Mouse (Mus musculus) liver, embryonic 12.5 days (tissue): ENCODE measurements around the gene Slitrk5. TPM values are rescaled to one million over a fixed set of nuclear protein-coding genes. Genes with fewer than 3 reads are reported as not detected.
"Not testable (repeated sequence)": the region's sequence is repeated elsewhere in the genome, so short reads cannot be mapped to it uniquely, and the experiment has no call there.

Experiments used
- ATAC-seq: fragments of 200-750 bp; cut with Nextera tagmentation; 2 replicates; pipeline ENCODE4 v1.8.0; 2017; ENCODE audit warnings: moderate number of reproducible peaks, mild to moderate bottlenecking, moderate library complexity
- H3K27ac ChIP-seq: fragments of 300-500 bp; sonication (generic); 2 replicates; pipeline ENCODE4 v1.5.1; 2016; ENCODE audit warnings: mild to moderate bottlenecking
- H3K27me3 ChIP-seq: fragments of 300-500 bp; sonication (generic); replicated peaks from 2 replicates; pipeline ENCODE4 v1.6.1; 2016; ENCODE audit warnings: mild to moderate bottlenecking, moderate library complexity
- H3K36me3 ChIP-seq: fragments of 300-500 bp; sonication (generic); 2 replicates; pipeline ENCODE4 v1.6.1; 2016; ENCODE audit warnings: mild to moderate bottlenecking, moderate library complexity
- H3K4me1 ChIP-seq: fragments of 300-500 bp; sonication (generic); 2 replicates; pipeline ENCODE4 v1.6.1; 2016
- H3K4me2 ChIP-seq: fragments of 300-500 bp; sonication (generic); 2 replicates; pipeline ENCODE4 v1.6.1; 2016; ENCODE audit warnings: mild to moderate bottlenecking, moderate library complexity
- H3K4me3 ChIP-seq: fragments of 300-500 bp; sonication (generic); 2 replicates; pipeline ENCODE4 v1.5.1; 2016; ENCODE audit warnings: mild to moderate bottlenecking, moderate library complexity
- H3K9ac ChIP-seq: fragments of 300-500 bp; sonication (generic); 2 replicates; pipeline ENCODE4 v1.6.1; 2016; ENCODE audit warnings: mild to moderate bottlenecking, moderate library complexity
- H3K9me3 ChIP-seq: fragments of 300-500 bp; sonication (generic); replicated peaks from 2 replicates; pipeline ENCODE4 v1.6.1; 2016; ENCODE audit warnings: mild to moderate bottlenecking, moderate library complexity
- WGBS: fragments of 180-500 bp; shearing (Covaris S2); methylation state at CpG from one replicate; pipeline ENCODE4 v1.1.7; 2016; ENCODE audit not compliant: insufficient replicate concordance; 5-methylcytosine and 5-hydroxymethylcytosine counted together
- polyA plus RNA-seq: library from polyadenylated mRNA; unstranded; fragments of >200 nt; fragmentation: Nextera tagmentation; extraction: Ambion mirVana; gene quantifications from 2 replicates; pipeline ENCODE4 v1.2.1, GENCODE M21; 2016

Gene Slitrk5
- polyA plus RNA-seq = 0.07 and 0.10 TPM in 2 replicates

DNA sequence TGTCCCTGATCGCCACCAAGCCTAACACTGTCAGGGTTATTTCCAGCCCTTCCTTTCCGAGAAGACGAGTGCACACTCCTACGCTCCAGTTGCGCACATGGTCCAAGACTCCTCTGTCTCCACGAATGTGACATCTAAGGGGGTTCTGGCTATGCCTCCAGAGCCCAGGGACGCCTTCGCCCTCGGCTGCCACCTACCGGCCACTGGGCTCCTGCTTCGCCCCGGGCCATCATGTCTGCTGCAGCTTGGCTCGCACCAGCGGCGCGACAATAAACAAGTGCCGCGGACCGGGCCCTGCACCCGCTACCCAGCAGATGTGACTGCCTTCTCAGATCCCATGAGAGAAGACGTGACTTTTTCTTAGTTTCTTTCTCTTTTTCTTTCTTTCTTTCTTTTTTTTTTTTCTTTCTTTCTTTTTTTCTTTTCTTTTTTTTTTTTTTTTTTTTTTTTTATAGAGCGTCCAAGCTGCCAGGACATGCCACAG, at the start of gene Slitrk5:
TSS of gene Slitrk5 (plus strand) at position 434 of the 484 bp plus-strand sequence.
- Histone ChIP-seq H3K9ac (no peak within 1 kb of the TSS), H3K4me2 (peak within 1 kb of the TSS; percentile 74), H3K27me3 (peaks cover 56% of the 10 kb centered on the region), H3K27ac (no peak within 1 kb of the TSS), H3K4me1 (0 out of 2 replicates have a peak, but pooled peaks cover 5% of the 10 kb centered on the region), H3K36me3 (no peaks in the 10 kb centered on the region), H3K9me3 (no peaks in the 10 kb centered on the region), H3K4me3 (peak within 1 kb of the TSS; percentile 50)
- WGBS = under 1% methylated on average over 22 of the region's 22 CpGs
- ATAC-seq = peak; percentile 75

DNA sequence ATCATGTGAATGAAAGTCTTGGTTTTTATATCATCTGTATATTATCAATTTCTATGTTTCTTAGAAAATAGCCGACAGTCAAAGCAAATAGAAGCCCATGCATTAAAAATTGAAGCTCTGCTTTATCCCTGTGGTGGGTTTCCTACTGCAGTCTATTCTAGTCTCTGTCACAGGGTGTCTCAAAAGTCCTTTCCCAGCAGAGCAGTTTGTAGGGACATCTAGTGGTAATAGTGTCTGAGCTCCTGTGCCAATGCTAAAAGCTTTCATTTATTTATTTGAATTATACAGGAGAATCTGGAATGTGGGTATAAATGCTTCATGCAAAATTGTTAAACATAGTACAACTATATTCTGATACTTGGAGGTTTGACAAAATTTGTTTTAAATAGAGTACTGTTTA, 2.0 kb upstream of the Slitrk5 start:
- no peaks in the 10 kb centered on the region for H3K9me3 ChIP-seq
- H3K27ac ChIP-seq = no peak overlapping the region
- peaks cover 40% of the 10 kb centered on the region for H3K27me3 ChIP-seq
- ATAC-seq = no peak
- 0 out of 2 replicates have a peak, but pooled peaks cover 5% of the 10 kb centered on the region for H3K4me1 ChIP-seq
- no peak overlapping the region for H3K4me3 ChIP-seq
- H3K36me3 ChIP-seq = no peaks in the 10 kb centered on the region
- no peak overlapping the region for H3K9ac ChIP-seq
- H3K4me2 ChIP-seq = no peak overlapping the region
- 27% methylated on average over 1 of the region's 1 CpGs for WGBS

DNA sequence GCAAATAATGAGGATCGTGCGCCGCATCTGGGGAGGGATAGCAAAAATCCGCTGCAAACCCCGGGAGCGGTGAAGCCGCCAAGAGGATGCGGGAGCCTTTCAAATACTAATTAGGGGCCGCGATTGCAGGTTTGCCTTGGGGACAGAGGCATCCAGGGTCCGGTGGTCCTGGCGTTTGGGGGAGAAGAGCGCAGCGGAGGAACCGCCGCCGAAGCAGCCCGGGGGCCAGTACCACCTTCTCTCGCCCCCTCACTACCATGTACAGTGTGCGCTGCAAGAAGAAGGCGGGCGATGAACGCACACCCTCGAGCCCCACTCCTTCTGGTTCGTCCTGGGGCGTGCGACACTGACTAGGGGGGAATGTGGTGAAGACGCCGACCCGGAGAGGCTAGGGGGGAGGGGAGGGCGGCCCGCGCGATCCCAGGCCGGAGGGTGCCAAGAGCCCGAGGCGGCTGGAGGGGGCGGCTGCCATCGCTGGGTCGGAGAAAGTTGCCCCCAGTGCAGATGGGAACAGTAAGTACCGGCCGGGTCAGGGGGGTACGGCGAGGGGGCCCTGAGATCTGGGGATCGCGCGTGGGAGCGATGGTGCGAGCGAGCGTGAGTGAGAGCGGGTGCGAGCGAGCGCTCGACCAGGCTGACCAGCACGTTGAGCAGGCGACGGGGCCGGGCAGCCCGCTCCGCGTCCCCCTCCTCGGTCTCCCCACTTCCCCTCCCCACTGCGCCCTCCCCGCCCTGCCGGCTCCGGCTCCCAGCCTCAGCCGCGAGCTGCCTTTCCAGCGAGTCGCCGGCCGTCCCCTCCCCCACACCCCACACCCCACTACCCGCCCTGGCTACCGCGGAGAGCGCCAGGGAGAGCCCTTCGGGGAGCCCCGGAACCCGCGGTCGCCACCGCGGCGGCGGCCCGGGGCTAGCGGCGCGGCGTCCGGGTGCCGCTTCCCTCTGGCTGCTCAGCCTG, 591 bp downstream of the Slitrk5 start:
- no peak overlapping the region for H3K9ac ChIP-seq

DNA sequence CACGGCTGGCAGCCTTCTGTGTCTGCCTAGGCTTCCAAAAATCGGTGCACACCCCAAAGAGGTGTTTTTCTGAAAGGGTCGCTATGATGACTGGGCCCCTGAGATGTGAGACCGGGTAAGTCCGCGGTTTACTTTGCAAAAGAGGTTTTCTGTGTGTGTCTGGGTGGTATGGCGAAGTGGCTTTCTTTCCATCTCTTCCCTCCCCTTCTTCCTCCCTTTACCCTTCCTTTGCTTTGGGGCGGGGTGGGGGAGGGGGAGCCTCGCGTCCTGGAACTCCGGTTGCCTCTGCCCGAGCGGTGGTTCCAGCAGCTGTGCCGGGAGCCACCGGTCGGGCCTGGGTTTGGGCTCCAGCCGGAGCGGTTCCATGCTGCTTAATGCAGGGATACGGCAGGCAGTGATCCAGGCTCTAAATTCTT, 1.3 kb downstream of the Slitrk5 start:
- Histone ChIP-seq H3K4me2 (peak overlapping the region; percentile 74), H3K36me3 (no peaks in the 10 kb centered on the region), H3K9me3 (no peaks in the 10 kb centered on the region), H3K9ac (no peak overlapping the region), H3K4me1 (peaks cover 9% of the 10 kb centered on the region; the same call in 1 of the 2 replicates), H3K4me3 (peak overlapping the region; percentile 50), H3K27ac (no peak overlapping the region), H3K27me3 (peaks cover 71% of the 10 kb centered on the region)
- ATAC-seq = peak; percentile 25
- WGBS = under 1% methylated on average over 19 of the region's 19 CpGs

More for the DNA sequence above, 591 bp downstream of the Slitrk5 start:
- Histone ChIP-seq H3K9me3 (no peaks in the 10 kb centered on the region), H3K36me3 (no peaks in the 10 kb centered on the region), H3K4me2 (peak overlapping the region; percentile 74), H3K27ac (no peak overlapping the region), H3K27me3 (peaks cover 64% of the 10 kb centered on the region), H3K4me1 (0 out of 2 replicates have a peak, but pooled peaks cover 5% of the 10 kb centered on the region), H3K4me3 (peak overlapping the region; percentile 50)
- ATAC-seq = peak; percentile 54
- under 1% methylated on average over 80 of the region's 94 CpGs for WGBS

DNA sequence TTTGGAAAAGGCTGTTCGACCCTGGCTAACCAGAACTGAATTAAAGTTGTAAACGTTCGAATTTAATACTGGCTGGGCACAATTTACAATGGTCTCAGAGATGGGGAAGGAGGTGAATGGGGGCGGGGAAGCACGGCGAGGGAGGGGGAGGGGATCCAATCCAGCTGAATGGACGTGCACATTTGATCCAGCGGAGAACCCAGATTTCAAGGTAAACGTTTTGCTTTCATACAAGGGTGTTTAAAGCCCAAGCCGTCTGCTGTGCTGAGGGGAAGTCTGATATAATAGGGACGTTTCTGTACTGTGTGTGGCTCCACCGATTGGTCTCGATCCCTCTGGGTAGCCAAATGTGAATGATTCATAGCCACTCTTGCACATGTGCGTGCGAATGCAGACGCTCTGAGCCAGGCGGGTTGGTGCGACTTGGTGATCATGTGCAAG, 2.0 kb downstream of the Slitrk5 start:
- H3K9ac ChIP-seq = no peak overlapping the region
- no peak overlapping the region for H3K27ac ChIP-seq
- WGBS = 2% methylated on average over 18 of the region's 18 CpGs
- no peak for ATAC-seq
- peaks cover 13% of the 10 kb centered on the region; the same call in 1 of the 2 replicates for H3K4me1 ChIP-seq
- H3K4me2 ChIP-seq = peak overlapping the region; percentile 74; the same call in 1 of the 2 replicates
- H3K4me3 ChIP-seq = 0 out of 2 replicates have a peak overlapping the region, but pooled peaks have one; percentile 50
- peaks cover 78% of the 10 kb centered on the region for H3K27me3 ChIP-seq
- H3K36me3 ChIP-seq = no peaks in the 10 kb centered on the region
- H3K9me3 ChIP-seq = no peaks in the 10 kb centered on the region

DNA sequence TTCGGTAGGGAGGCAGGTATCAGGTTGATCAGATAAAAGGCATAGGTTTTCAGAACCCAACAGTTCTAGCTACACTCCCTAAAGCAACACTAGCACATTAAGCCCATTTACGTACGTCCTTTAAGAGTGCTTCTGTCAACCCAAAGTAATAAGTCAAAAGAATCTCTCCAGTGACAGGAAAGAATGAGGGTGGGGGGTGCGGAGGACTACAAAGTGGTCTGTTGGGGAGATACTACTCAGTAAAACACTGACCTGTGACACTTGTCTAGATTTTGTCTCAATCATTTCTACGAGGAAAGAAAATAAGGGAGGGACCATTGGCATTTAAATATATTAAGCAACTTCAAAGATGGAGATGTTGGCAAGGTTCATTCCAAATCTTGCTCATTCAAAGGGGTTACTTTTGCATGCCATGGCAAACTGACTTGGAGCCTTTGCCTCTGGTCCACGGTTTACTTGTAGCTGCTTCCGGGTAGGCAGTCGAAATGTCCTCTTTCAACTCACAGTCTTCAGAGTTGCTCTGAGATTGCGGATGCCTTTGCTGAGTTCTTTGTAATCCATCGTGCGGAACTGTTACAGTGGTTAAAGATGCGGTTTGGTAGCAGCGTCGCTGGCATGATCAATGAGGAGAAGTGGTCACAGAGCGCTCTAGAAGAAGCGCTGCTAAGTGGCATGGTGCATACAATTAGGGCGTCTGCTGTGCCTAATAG, 2.6 kb downstream of the Slitrk5 start:
- no peak overlapping the region for H3K4me2 ChIP-seq
- WGBS = 7% methylated on average over 17 of the region's 17 CpGs
- no peak overlapping the region for H3K9ac ChIP-seq
- no peak for ATAC-seq
- H3K36me3 ChIP-seq = no peaks in the 10 kb centered on the region
- H3K27ac ChIP-seq = no peak overlapping the region
- H3K4me3 ChIP-seq = no peak overlapping the region
- H3K27me3 ChIP-seq = peaks cover 80% of the 10 kb centered on the region
- peaks cover 13% of the 10 kb centered on the region; the same call in 1 of the 2 replicates for H3K4me1 ChIP-seq
- H3K9me3 ChIP-seq = no peaks in the 10 kb centered on the region

DNA sequence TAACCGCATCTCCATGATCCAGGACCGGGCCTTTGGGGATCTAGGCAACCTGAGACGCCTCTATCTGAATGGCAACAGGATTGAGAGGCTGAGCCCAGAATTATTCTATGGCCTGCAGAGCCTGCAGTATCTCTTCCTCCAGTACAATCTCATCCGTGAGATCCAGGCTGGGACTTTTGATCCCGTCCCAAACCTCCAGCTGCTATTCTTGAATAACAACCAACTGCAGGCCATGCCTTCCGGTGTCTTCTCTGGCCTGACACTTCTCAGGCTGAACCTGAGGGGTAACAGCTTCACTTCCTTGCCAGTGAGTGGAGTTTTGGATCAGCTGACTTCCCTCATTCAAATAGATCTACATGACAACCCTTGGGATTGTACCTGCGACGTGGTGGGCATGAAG, 5.4 kb downstream of the Slitrk5 start:
- Histone ChIP-seq H3K9ac (no peak overlapping the region), H3K36me3 (no peaks in the 10 kb centered on the region), H3K9me3 (no peaks in the 10 kb centered on the region), H3K4me2 (no peak overlapping the region), H3K27ac (no peak overlapping the region), H3K4me1 (peaks cover 11% of the 10 kb centered on the region; the same call in 1 of the 2 replicates), H3K4me3 (no peak overlapping the region), H3K27me3 (peaks cover 70% of the 10 kb centered on the region)
- 41% methylated on average over 8 of the region's 8 CpGs for WGBS
- no peak for ATAC-seq

DNA sequence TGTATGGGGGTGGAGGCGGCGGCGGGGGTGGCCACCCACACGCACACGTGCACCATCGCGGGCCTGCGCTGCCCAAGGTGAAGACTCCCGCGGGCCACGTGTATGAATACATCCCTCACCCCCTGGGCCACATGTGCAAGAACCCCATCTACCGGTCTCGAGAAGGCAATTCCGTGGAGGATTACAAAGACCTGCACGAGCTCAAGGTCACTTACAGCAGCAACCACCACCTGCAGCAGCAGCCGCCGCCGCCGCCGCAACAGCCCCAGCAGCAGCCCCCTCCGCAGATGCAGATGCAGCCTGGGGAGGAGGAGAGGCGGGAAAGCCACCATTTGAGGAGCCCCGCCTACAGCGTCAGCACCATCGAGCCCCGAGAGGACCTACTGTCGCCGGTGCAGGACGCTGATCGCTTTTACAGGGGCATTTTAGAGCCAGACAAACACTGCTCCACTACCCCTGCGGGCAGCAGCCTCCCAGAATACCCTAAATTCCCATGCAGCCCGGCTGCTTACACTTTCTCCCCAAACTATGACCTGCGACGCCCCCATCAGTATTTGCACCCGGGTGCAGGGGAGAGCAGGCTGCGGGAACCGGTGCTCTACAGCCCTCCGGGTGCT, 6.3 kb downstream of the Slitrk5 start:
- H3K4me3 ChIP-seq = peak overlapping the region; percentile 39
- WGBS = 1% methylated on average over 38 of the region's 38 CpGs
- H3K27me3 ChIP-seq = peaks cover 61% of the 10 kb centered on the region
- no peak overlapping the region for H3K9ac ChIP-seq
- peak overlapping the region; percentile 64 for H3K4me2 ChIP-seq
- H3K4me1 ChIP-seq = peaks cover 8% of the 10 kb centered on the region; the same call in 1 of the 2 replicates
- no peak overlapping the region for H3K27ac ChIP-seq
- no peaks in the 10 kb centered on the region for H3K9me3 ChIP-seq
- no peaks in the 10 kb centered on the region for H3K36me3 ChIP-seq
- no peak for ATAC-seq

DNA sequence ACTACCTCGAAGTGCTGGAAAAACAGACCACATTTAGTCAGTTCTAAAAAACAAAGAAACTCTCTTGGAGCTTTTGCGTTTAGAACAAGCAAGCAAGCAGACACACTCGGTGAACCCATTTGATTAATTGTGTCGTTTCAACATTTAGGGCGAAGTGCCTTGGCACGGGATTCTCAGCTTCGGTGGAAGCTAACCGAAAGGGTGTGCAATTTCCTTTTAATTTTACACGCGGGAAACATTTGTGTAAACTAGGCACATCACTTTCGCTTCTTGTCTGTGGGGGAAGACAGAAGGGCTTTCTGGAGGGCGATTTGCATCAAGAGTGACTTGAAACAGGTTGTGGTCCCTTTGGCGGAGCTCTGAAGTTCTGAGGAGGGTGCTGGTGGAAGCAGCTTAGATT, 6.9 kb downstream of the Slitrk5 start:
- Histone ChIP-seq H3K4me3 (peak overlapping the region; percentile 39), H3K4me1 (peaks cover 8% of the 10 kb centered on the region; the same call in 1 of the 2 replicates), H3K4me2 (peak overlapping the region; percentile 64), H3K9me3 (no peaks in the 10 kb centered on the region), H3K36me3 (no peaks in the 10 kb centered on the region), H3K27me3 (peaks cover 55% of the 10 kb centered on the region), H3K27ac (no peak overlapping the region), H3K9ac (no peak overlapping the region)
- no peak for ATAC-seq
- 3% methylated on average over 13 of the region's 13 CpGs for WGBS

DNA sequence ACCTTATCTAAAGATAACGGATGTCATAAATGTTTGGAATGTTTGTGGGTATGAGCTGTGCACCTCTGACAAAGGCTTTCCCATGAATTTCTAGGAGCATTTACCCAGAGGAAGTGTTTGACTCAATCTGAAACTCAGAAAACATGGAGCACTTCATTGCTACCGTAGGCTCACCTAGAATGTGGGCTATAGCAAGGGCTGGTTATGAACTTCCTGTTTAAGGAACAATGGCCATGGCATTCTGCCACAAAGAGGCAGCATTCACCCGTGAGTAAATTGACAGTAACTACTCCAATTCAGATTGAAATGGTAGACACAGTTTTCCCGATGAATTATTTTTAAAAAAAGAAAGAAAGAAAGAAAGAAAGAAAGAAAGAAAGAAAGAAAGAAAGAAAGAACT, 8.6 kb downstream of the Slitrk5 start:
- H3K27ac ChIP-seq = no peak overlapping the region
- H3K4me1 ChIP-seq = peaks cover 8% of the 10 kb centered on the region; the same call in 1 of the 2 replicates
- ATAC-seq = no peak
- WGBS = 51% methylated on average over 4 of the region's 4 CpGs
- H3K36me3 ChIP-seq = no peaks in the 10 kb centered on the region
- no peak overlapping the region for H3K9ac ChIP-seq
- H3K9me3 ChIP-seq = no peaks in the 10 kb centered on the region
- H3K4me2 ChIP-seq = no peak overlapping the region
- H3K27me3 ChIP-seq = peaks cover 39% of the 10 kb centered on the region
- no peak overlapping the region for H3K4me3 ChIP-seq

DNA sequence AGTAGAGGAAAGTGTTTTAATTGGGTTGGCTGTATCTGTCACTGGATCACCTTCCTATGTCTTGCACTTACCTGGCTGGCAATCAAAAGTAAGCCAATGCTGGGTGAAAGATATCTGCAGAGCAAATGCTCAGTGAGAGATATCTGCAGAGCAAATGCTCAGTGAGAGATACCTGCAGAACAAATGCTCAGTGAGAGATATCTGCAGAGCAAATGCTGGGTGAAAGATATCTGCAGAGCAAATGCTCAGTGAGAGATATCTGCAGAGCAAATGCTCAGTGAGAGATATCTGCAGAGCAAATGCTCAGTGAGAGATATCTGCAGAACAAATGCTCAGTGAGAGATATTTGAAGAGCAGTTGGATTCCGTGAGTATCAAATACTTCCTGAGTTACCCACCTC, 15.2 kb downstream of the Slitrk5 start:
- H3K4me3 ChIP-seq, ATAC-seq, H3K27ac ChIP-seq, H3K9me3 ChIP-seq, H3K4me1 ChIP-seq, H3K36me3 ChIP-seq, H3K4me2 ChIP-seq, H3K9ac ChIP-seq, H3K27me3 ChIP-seq: not testable (repeated sequence)
- WGBS = 31% methylated on average over 1 of the region's 1 CpGs
